Mouse (Mus musculus) embryo, embryonic 11.5 days (tissue): ENCODE results near the gene Atxn2.

Experiments
- DNase-seq: peaks from one replicate; pipeline ENCODE4 v3.0.0-alpha.2; 2012; ENCODE audit warnings: low read depth, low spot score

The Atxn2 gene

GRCm38 (mm10) chr5:121765020-121765419 lies 53.9 kb downstream of the Atxn2 start:
- no peak for DNase-seq

DNA sequence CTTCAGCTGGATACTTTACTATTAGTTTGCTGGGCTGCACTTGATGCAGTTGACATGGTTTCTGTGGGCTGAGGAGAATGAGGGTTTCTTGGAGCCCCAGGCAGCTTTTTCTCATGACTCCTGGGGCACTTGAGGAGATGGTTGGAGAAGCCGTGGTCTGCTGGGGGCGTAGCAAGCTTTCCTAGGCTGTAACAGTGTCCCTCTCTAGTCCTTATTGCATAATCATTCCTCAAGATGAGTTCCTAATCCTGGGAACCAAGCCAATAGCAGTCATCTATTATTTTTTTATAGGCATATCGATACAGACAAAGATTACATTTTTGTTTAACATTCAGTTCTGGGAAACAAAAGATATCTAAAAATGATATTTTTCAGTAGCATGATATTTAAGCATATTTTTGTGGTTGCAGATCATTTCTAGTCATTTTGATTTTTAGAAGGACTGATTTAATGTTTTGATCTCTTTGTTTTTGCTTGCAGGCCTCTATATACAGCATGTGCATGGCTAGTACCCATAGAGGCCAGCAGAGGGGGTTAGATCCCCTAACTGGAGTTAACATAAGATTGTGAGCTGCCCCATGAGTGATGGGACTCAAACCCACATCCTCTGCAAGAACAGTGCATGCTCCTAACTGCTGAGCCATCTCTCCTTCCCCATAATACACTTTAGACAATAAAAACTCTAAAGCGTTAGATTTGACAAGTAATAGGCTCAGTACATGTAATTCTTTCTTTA lies 55.1 kb downstream of the Atxn2 start:
- no peak for DNase-seq

- DNase-seq: no peak
Measured at GRCm38 (mm10) chr5:121767564-121767963, 56.4 kb downstream of the Atxn2 start.

DNA sequence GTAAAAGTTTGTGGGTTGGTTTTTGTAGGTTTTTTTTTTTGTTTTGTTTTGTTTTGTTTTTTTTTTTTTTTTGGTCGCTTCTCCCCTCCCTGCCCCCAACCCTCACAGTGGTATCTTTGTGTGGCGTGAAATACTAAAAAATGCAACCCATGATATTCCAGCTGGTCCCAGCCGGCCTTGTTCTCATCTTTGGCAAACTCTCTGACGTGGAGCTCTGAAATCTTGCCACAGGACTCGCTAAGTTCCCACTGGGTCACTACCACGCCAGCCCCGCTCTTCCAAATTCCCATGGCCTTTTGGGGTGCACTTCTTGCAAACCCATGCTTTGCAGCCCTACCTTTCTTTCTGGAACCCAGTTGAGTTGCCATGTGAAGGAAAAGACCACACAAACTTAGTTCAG lies 58.7 kb downstream of the Atxn2 start:
- DNase-seq: no peak

GRCm38 (mm10) chr5:121771611-121772010 lies 60.5 kb downstream of the Atxn2 start:
- no peak for DNase-seq

- DNase-seq: no peak
Measured at GRCm38 (mm10) chr5:121778485-121779119, 67.5 kb downstream of the Atxn2 start.

- DNase-seq: no peak
Measured at GRCm38 (mm10) chr5:121780180-121780579, 69.0 kb downstream of the Atxn2 start.

DNA sequence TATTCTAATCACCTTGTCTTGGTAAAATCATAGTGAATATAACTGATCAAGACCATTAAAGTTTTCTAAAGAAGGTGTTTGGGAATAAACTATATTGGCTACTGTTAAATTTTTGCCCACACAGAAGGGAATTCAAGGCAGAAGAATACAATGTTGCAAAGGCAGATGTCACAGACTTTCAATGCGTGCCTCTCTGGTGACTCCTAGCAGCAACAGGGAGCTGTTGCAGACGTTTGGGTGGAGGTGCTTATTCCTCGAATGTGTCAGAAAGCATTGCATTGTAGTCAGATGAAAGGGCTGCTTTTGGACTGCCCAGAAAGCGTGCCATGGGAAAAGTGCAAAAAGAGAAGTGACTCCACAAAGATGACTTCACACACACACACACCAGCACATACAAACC lies 71.3 kb downstream of the Atxn2 start:
- DNase-seq: no peak

GRCm38 (mm10) chr5:121783862-121784500 lies 72.8 kb downstream of the Atxn2 start:
- no peak for DNase-seq

DNA sequence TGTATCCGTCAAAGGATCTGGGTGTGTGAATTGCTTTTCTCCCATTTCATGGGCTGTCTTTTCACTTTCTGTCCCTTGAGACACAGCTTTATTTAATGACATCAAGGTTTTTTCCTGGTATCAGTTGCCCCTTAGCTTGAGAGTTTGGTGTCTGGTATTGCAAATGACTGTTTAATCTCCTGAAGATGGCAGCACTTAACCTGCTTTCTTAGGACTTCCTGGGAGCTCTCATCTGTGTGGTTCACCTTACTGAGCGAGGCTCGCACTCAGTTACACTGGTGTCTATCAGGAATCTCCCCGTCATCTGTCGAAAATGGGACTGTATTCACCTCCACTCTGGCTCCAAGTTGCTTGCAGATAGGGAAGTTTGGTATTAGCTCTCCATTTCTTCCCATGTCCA lies 79.9 kb downstream of the Atxn2 start:
- no peak for DNase-seq

DNA sequence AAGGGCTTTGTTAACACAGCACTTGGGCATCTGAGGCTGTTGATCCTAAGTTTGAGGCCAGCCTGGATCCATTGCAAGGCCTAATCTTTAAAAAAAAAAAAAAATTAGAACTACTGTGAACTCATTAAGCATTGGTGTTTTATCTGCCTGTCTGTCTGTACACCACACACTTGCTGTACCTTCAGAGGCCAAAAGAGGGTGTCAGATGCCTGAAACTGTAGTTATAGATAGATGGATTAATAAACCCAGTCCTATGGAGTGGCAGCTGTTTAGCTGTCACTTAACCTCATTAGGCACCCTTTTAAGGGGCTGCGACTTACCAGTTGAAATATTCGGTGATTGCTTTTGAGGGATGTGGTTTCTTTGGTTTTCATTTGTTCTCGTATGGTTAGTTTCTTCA lies 84.7 kb downstream of the Atxn2 start:
- no peak for DNase-seq

DNA sequence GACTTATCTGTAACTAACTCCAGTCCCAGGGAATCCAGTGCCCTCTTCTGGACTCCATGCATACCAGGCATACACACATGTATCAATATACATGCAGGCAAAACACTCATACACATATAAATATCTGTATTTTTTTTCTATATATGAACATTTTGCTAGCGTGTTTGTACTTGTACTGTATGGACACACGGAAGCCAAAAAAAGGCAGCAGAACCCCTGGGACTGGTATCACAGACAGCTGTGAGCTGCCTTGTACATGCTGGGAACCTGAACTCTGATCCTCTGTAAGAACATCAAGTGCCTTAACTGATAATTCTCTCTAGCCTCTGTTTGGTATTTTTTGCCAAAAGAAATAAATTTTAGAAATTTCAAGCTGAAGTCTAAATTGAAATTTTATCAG lies 87.3 kb downstream of the Atxn2 start:
- DNase-seq: no peak

- no peak for DNase-seq
Measured at GRCm38 (mm10) chr5:121807186-121807585, 96.0 kb downstream of the Atxn2 start.

DNA sequence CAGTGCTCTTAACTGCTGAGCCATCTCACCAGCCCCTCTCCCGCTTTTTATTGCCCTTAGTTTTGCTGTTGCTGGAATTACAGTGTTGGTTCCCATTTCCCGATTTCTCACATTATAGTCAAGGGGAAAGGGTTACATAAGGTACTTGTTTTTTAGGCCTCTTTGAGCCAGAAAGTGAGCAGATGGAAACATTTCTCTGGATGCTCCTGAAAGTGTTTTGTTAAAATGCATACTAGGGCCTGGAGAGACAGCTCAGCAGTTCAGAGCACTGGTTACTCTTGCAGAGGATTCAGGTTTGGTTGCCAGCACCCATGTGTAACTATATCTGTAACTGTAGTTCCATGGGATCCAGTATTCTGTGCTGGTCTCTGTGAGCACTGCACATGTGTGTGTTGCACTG lies 97.1 kb downstream of the Atxn2 start:
- DNase-seq: no peak

- no peak for DNase-seq
Measured at GRCm38 (mm10) chr5:121809667-121810224, 98.6 kb downstream of the Atxn2 start.

- no peak for DNase-seq
Measured at GRCm38 (mm10) chr5:121810331-121811151, 99.4 kb downstream of the Atxn2 start.

DNA sequence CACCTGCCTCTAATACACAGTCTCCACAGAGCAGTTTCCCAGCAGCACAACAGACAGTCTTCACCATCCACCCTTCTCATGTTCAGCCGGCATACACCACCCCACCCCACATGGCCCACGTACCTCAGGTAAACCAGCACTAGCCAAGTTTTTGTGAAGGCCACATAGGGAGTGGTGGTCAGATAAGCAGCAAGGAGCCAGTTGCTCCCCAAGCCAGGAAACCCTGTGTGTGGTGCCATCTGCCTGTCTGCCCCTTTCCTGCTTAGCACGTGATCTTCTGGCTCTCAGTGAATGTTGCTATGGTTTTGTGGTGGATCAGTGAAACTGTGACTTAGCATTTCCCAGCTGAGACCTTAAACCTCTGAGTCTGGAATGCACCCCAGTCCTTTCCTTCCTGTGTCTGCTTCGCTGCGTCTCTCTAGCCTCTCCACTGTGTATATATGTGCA lies 100.4 kb downstream of the Atxn2 start:
- DNase-seq: no peak

DNA sequence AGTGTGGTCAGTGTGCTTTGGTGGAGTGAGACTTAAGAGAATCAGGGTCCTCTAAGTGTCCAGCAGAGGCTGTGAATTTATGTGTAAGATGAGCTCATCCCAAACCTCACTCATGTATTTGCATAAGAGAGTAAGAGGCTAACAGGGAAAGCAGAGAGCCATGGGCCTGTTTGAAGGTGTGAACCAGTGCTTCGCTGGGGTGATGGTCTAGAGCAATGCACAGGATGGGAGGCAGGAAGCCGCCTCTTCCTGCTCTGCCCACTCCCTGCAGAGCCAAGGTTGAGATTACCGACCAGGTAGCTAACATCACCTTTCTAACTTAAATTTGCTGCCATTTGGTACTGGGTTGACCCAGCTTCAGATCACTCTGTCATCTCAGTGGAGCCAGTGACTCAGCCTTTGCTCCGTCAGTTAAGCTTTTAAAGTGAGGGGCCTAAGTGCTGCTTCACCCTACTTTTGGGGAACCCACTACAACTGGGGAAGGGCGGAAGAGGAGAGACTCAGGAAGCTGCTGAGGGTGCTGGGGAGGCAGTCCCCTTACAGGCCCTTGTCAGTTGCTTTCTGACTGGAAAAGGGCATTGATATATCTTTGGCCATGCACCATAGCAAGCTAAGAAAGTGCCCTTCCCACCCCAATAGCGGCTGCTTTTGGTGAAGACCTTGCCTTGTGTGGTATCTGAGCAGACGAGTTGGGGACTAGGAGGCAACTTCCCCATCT lies 101.5 kb downstream of the Atxn2 start:
- DNase-seq: no peak

DNA sequence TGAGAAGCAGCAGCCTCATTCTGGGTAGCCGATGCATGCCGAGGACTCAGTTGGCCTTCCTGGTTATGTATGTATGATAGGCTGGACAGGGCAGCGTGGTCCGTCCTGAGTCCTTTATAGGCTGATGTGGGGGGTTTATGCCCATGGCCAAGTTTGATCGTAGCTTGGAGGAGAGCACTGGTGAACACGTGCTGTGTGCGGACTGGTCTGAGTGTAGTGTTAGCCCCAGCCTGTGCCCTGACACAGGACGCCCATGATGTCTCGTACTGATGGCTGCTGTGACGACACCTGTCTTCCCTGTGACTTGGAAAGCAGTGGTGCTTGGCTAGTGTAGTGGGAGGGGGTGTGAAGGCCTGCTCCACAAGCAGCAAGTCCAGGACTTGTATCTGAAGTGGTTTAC lies 102.6 kb downstream of the Atxn2 start:
- DNase-seq: no peak

DNA sequence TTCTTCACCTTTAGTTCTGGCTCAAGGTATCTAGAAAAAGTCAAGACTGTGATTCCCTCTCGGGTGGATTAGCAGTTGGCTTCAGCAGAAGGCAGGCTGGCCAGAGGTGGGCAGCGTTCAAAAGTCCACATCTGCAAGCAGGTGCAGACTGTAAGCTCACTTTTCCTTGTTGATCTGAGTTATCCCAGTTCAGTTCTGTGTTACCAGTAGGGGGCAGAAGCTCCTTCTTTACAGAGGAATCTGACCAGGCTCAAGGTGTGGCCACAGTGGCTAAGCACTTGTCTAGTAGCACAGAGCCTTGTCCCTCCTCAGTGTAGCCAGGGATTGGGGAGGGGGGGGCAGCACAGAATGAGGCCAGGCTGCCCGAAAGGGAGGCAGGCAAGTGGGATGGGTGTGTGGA lies 103.9 kb downstream of the Atxn2 start:
- DNase-seq: no peak

DNA sequence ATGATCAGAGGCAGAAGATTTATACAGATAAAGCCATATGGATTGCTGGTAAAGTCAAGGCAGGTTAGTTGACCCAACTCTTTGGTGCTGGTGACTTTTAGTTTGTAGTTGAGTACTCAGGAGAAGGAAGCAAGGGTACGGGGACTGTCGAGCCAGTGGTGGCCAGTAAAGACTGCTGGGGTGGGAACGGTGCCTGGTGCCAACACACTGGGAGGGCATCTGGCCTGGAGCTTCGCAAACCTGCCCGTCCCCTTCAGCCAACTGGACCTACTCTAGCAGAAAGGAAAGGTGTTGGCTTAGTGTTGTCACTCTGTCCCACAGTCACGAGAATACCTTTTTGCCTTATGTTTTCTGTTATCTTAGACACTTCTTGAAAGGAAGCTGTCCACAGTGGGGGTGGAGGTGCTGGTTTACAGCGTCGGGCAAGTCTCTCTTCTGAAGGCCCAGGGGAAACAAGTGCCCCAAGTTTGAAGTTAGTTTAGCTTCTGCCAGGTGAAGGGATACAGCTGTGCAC lies 104.8 kb downstream of the Atxn2 start:
- no peak for DNase-seq
